Mouse (Mus musculus) adrenal gland, postnatal 14 days (tissue): Measurements from ENCODE around the gene Tuba3b. TPM values are rescaled to one million over a fixed set of nuclear protein-coding genes. Genes with fewer than 3 reads are reported as not detected.

Experiments
- DNase-seq: peaks from one replicate; pipeline ENCODE4 v3.0.0; 2021; ENCODE audit warnings: mixed read lengths
- total RNA-seq: library from RNA; stranded (reverse); gene quantifications from 2 replicates; pipeline ENCODE4 v1.2.3, GENCODE M21; 2021

Gene Tuba3b
- total RNA-seq, 1 experiment from 2014 or later = not detected

GRCm38 (mm10) chr6:145665751-145666150 lies 50.2 kb downstream of the Tuba3b start:
- DNase-seq = no peak

DNA sequence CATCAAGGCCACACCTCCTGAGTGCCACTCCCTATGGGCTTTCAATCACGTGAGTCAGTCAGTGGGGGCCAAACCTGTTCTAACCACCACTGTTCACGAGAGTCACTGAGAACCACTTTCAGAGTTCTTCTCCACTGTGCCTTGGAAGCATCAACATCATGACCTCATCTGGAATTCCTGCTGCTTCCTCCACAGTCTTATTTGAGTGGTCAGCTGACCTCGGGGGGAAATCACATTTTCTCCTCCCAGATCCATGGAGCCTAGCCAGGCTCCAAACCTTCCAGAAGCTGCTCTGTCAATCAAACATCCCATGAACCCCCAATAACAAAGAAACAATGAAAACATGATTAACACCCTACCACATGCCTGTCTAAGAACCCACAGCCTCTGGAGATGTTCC lies 52.1 kb downstream of the Tuba3b start:
- DNase-seq = no peak

DNA sequence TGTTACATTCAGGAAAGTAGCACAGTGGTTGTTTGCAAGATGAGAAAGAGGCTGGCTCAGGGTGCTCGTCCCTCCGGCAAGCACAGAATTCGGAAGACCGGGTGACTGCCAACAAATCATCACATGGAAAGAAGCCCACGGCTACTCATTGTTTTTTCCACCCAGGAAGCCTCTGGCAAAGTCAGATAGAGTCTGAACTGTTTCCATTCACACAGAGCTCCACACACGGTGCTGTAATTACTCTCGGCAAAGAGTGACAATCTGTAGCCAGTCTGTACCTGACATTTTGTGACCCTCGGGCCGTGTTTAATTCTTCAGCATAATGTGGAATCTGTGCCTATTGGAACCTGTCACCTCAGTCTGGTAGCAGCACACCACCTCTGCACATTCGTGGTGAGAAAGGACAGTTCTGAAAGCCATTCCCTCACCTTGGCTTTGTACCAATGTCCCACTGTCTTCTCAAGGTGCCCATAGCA lies 54.1 kb downstream of the Tuba3b start:
- DNase-seq = no peak

Other genes with a start within 250 kb of the Tuba3b start
- 0.78 and 1.1 TPM in 2 replicates for gene Lmntd1, start 1.4 kb upstream of the Tuba3b start, total RNA-seq
- 76.6 and 87.4 TPM in 2 replicates for gene Rassf8, start 131.0 kb downstream of the Tuba3b start, total RNA-seq
- 4.5 and 4.6 TPM in 2 replicates for gene Bhlhe41, start 249.8 kb downstream of the Tuba3b start, total RNA-seq